Mouse (Mus musculus) embryonic facial prominence, embryonic 15.5 days (tissue): ENCODE results near the gene Actr5. TPM values are rescaled to one million over a fixed set of nuclear protein-coding genes. Genes with fewer than 3 reads are reported as not detected.
A peak's percentile ranks its signal among the peaks of the same experiment; 100 is the strongest.

Experiments
- ATAC-seq: fragments of 200-750 bp; cut with Nextera tagmentation; 2 replicates; pipeline ENCODE4 v1.8.0; 2017; ENCODE audit warnings: low read depth, moderate TSS enrichment; ENCODE audit not compliant: insufficient number of reproducible peaks, low FRiP score, low TSS enrichment
- H3K27ac ChIP-seq: fragments of 300-500 bp; sonication (generic); replicated peaks from 2 replicates; pipeline ENCODE4 v1.5.1; 2015; ENCODE audit warnings: mild to moderate bottlenecking, inconsistent platforms
- H3K27me3 ChIP-seq: fragments of 300-500 bp; sonication (generic); 2 replicates; pipeline ENCODE4 v1.6.1; 2015; ENCODE audit warnings: inconsistent platforms
- H3K36me3 ChIP-seq: fragments of 300-500 bp; sonication (generic); 2 replicates; pipeline ENCODE4 v1.6.1; 2015; ENCODE audit warnings: mild to moderate bottlenecking, inconsistent platforms
- H3K4me1 ChIP-seq: fragments of 300-500 bp; sonication (generic); 2 replicates; pipeline ENCODE4 v1.6.1; 2015; ENCODE audit warnings: inconsistent platforms
- H3K4me2 ChIP-seq: fragments of 300-500 bp; sonication (generic); replicated peaks from 2 replicates; pipeline ENCODE4 v1.6.1; 2015; ENCODE audit warnings: mild to moderate bottlenecking, inconsistent platforms
- H3K4me3 ChIP-seq: fragments of 300-500 bp; sonication (generic); replicated peaks from 2 replicates; pipeline ENCODE4 v1.5.1; 2015; ENCODE audit warnings: mild to moderate bottlenecking, inconsistent platforms
- H3K9ac ChIP-seq: fragments of 300-500 bp; sonication (generic); 2 replicates; pipeline ENCODE4 v1.6.1; 2015; ENCODE audit warnings: inconsistent platforms
- H3K9me3 ChIP-seq: fragments of 300-500 bp; sonication (generic); replicated peaks from 2 replicates; pipeline ENCODE4 v1.6.1; 2016; ENCODE audit warnings: inconsistent platforms
- WGBS: fragments of 180-500 bp; shearing (Covaris S2); methylation state at CpG from one replicate; pipeline ENCODE4 v1.1.7; 2015; 5-methylcytosine and 5-hydroxymethylcytosine counted together
- polyA plus RNA-seq: library from polyadenylated mRNA; unstranded; fragments of >200 nt; fragmentation: Nextera tagmentation; extraction: Ambion mirVana; gene quantifications from 2 replicates; pipeline ENCODE4 v1.2.1, GENCODE M21; 2015

Actr5 gene
- polyA plus RNA-seq, 1 experiment from 2014 or later, result 12.0 TPM

DNA sequence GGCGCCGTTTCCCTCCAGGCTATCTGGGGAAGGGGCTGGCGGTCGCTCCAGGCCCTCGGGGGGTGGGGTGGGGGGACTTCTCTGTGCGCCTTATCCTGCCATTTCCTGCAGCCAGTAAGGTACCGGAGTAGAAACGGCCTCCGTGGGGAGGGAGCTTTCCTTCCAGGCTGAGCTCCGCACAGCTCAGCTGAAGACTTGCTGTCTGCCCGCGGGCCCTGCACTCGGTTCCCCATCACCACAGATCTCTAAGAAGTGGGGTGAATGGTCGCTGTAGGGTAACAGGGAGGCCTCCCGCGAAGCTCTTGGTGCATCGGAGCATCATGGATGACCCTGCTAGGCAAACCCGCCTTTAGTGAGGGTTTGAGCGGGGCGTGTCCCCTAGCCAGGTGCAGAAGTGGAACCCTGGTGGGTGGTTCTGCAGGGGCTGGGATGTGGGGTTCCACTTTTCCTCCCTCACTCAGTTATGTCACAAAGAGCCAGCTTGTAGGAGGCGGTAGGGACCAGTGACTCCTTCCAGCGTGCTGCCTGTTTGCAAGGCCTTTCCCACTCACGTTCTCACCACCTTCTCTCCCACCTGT, 43.8 kb downstream of the Actr5 start:
- H3K36me3 ChIP-seq, result no peaks in the 10 kb centered on the region
- H3K27ac ChIP-seq, result no peak overlapping the region
- peaks cover 35% of the 10 kb centered on the region for H3K4me1 ChIP-seq
- ATAC-seq, result no peak
- WGBS, result 11% methylated on average over 23 of the region's 23 CpGs
- no peaks in the 10 kb centered on the region for H3K9me3 ChIP-seq
- H3K27me3 ChIP-seq, result peaks cover 58% of the 10 kb centered on the region
- peak overlapping the region; percentile 44 for H3K4me3 ChIP-seq
- 0 out of 2 replicates have a peak overlapping the region, but pooled peaks have one; percentile 1 for H3K9ac ChIP-seq
- peak overlapping the region; percentile 84 for H3K4me2 ChIP-seq

DNA sequence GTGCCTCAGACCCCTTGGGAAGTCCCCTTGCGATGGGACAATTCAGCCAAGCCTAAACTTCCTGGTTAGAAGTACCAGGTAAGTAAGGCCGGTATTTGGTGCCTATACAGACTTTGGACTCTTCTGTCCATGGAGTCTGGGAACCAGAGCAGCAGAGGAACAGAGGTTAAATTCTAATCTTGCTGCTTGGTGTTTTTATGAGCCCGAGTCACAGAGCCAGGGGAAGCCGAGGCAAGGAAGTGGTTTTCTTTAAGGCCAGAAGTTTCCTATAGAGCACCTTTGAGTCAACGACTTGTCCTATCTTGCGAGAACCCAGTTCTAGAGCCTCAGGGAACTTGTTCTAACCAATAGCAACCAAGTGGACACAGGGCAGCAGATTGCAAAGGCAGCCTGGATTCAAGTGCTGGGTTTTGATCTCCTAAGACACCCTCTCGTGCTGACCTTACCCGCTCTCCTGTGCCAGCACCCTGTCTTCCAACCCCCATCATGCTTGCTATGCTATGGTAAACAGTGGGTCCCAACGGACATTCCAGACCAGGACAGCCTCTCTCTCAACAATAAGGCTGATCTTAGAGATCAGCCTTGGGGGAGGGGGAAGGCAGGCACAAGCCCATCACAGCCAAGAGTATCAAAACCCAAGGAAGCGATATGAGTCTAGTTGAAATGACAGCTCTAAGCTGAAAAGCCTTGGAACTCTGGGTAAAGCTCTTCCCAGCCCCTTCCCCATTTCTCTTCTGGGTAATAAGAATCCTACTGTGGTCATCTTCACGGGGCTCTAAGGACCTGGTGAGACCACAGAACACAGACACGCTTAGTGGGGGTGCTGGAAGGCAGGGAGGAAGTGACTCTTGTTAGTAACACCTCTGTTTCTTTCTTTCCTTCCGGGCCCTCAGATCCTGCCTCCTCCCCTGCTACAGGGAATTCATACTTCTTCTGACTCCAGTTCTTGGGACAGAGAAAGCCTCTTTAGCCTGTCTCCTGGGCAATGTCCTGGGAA, 44.8 kb downstream of the Actr5 start:
- 0 out of 2 replicates have a peak overlapping the region, but pooled peaks have one; percentile 84 for H3K4me2 ChIP-seq

DNA sequence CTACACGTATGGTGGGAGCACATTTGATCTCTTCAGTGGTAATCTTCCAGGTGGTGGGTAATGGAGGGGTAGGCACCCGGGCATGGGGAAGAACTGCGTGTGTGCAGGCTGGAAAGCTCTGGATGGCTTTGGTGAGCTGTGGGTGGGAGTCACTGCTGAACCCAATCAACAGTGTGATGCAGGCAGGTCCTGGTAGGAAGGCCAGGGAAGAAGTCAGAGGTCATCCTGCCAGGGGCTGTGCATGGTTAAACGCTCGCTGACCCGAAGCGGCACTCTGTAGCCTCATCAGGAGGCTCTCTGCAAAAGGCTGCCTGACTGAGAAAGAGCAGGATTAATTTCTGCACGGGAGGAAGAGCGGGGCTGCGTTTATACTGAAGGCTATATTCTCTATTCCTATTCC, 45.9 kb downstream of the Actr5 start:
- no peak for ATAC-seq

More for the DNA sequence above, 44.8 kb downstream of the Actr5 start:
- Histone ChIP-seq H3K36me3 (no peaks in the 10 kb centered on the region), H3K4me1 (peaks cover 44% of the 10 kb centered on the region), H3K9ac (no peak overlapping the region), H3K9me3 (no peaks in the 10 kb centered on the region), H3K27ac (no peak overlapping the region), H3K27me3 (peaks cover 58% of the 10 kb centered on the region), H3K4me3 (no peak overlapping the region)
- WGBS, result 54% methylated on average over 13 of the region's 13 CpGs
- no peak for ATAC-seq

DNA sequence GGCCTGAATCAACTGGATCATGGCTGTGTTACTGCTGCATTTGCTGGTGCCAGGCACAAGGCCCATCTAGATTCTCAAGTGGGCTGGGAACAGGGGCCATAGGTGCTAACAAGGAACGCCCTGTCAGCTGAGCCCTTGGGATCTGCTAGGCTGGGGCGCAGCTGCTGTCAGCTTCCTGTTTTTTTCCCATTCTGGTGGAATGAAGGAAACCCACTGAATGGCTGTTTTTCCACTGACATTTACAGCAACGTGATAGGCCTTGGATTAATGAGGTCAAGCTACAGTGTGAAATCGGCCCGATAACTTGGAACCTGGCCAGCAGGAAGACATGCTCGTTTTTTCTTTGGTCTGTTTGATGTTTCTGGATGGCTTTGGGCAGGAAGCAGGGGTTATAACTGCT, 48.1 kb downstream of the Actr5 start:
- H3K27me3 ChIP-seq, result peaks cover 34% of the 10 kb centered on the region
- no peak overlapping the region for H3K9ac ChIP-seq
- no peak for ATAC-seq
- peaks cover 30% of the 10 kb centered on the region for H3K4me1 ChIP-seq
- no peaks in the 10 kb centered on the region for H3K9me3 ChIP-seq
- H3K27ac ChIP-seq, result no peak overlapping the region; the same call in 1 of the 2 replicates
- WGBS, result 18% methylated on average over 6 of the region's 6 CpGs
- no peaks in the 10 kb centered on the region for H3K36me3 ChIP-seq
- H3K4me3 ChIP-seq, result no peak overlapping the region
- H3K4me2 ChIP-seq, result no peak overlapping the region

More for the DNA sequence above, 45.9 kb downstream of the Actr5 start:
- 27% methylated on average over 10 of the region's 10 CpGs for WGBS
- peaks cover 57% of the 10 kb centered on the region for H3K27me3 ChIP-seq
- no peak overlapping the region for H3K4me2 ChIP-seq
- H3K9ac ChIP-seq, result no peak overlapping the region
- no peak overlapping the region for H3K27ac ChIP-seq
- H3K9me3 ChIP-seq, result no peaks in the 10 kb centered on the region
- no peak overlapping the region for H3K4me3 ChIP-seq
- H3K36me3 ChIP-seq, result no peaks in the 10 kb centered on the region
- peaks cover 44% of the 10 kb centered on the region for H3K4me1 ChIP-seq

DNA sequence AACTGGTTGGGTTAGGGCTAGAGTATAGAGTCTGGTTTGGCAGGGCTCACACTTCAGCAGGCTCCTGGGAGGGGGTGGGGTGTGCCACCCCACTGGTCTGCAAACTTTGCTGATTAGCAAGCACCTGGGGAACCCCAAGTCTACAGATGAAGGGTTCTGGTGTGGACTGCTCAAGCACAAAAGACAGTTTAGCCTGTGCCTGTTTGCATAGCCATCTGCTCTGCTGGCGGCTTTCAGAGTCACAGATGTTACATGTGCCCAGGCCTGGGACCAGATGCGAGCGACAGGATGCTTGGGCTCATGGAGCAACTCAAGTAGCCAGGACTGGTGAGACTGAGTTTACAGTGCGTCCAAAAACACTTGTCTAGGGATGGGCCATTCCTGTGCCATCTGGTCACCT, 48.8 kb downstream of the Actr5 start:
- no peak overlapping the region for H3K4me2 ChIP-seq
- ATAC-seq, result no peak
- H3K9ac ChIP-seq, result no peak overlapping the region
- peaks cover 24% of the 10 kb centered on the region for H3K4me1 ChIP-seq
- no peaks in the 10 kb centered on the region for H3K9me3 ChIP-seq
- H3K4me3 ChIP-seq, result no peak overlapping the region
- H3K27ac ChIP-seq, result no peak overlapping the region
- H3K36me3 ChIP-seq, result no peaks in the 10 kb centered on the region
- peaks cover 28% of the 10 kb centered on the region for H3K27me3 ChIP-seq
- 34% methylated on average over 4 of the region's 4 CpGs for WGBS

DNA sequence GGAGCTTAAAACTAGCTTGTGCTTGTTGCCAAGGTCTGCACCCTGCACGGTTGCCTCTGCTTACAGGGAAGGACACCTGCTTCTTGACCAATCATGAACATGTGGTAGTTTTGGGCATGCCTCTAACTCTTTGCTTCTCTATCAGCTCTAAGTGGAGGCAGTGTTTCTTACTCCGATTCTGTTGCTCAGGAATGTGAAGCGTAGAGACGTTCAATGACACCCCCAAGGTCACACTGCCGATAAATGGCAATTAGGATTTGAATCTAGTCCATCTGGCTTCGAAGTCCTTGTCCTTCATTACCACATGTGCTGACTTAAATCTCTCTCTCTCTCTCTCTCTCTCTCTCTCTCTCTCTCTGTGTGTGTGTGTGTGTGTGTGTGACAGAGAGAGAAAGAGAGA, 49.4 kb downstream of the Actr5 start:
- no peak overlapping the region for H3K4me2 ChIP-seq
- no peak for ATAC-seq
- WGBS, result 49% methylated on average over 6 of the region's 6 CpGs

DNA sequence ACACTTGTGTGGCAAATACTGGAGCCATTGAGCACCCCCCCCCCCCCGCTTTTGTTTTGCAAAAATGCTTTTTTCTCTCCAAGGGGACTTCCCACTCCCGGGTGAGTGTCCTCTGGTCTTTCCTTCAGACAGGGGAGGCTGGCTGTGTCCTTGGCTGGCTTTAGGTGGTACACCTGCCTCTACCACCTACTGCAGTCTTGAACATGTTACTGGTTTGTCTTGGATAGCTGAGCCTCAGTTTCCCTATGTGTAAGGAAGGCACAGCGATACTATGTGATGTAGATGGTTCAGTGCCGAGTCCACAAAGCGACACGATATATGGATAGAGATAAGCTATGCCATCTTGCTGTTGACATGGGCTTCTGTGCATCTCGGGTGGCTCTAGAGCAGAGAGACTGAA, 50.1 kb downstream of the Actr5 start:
- Histone ChIP-seq H3K27ac (no peak overlapping the region), H3K4me1 (peaks cover 19% of the 10 kb centered on the region), H3K4me3 (no peak overlapping the region), H3K27me3 (peaks cover 15% of the 10 kb centered on the region), H3K9me3 (no peaks in the 10 kb centered on the region), H3K36me3 (no peaks in the 10 kb centered on the region), H3K4me2 (no peak overlapping the region), H3K9ac (no peak overlapping the region)
- ATAC-seq, result no peak
- WGBS, result 83% methylated on average over 7 of the region's 7 CpGs

More for the DNA sequence above, 49.4 kb downstream of the Actr5 start:
- Histone ChIP-seq H3K9me3 (no peaks in the 10 kb centered on the region), H3K27me3 (peaks cover 21% of the 10 kb centered on the region), H3K9ac (no peak overlapping the region), H3K27ac (no peak overlapping the region), H3K36me3 (no peaks in the 10 kb centered on the region), H3K4me3 (no peak overlapping the region), H3K4me1 (peaks cover 19% of the 10 kb centered on the region)

DNA sequence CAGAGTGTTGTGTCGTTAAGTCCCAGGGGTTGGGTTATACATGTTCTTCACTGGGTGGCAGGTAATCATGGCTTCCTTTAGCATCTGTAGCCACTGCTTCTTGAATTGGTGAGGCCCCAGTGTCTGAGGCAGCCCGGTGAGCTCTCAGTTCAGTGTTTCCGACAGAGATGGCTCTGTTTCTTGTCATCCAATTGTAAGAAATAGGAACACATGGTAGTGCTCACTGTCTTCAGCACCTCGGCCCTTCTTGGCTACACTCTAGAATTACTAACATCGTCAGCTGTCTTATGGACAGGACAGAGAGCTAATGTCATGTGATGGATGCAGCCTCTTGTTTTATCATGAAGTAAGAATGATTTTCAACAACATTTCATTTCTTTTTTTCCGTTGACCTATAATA, 50.5 kb downstream of the Actr5 start:
- no peaks in the 10 kb centered on the region for H3K36me3 ChIP-seq
- H3K9me3 ChIP-seq, result no peaks in the 10 kb centered on the region
- no peak overlapping the region for H3K9ac ChIP-seq
- H3K4me1 ChIP-seq, result peaks cover 19% of the 10 kb centered on the region
- ATAC-seq, result no peak
- peaks cover 11% of the 10 kb centered on the region for H3K27me3 ChIP-seq
- no peak overlapping the region for H3K4me3 ChIP-seq
- WGBS, result 64% methylated on average over 6 of the region's 6 CpGs
- no peak overlapping the region for H3K4me2 ChIP-seq
- no peak overlapping the region for H3K27ac ChIP-seq

DNA sequence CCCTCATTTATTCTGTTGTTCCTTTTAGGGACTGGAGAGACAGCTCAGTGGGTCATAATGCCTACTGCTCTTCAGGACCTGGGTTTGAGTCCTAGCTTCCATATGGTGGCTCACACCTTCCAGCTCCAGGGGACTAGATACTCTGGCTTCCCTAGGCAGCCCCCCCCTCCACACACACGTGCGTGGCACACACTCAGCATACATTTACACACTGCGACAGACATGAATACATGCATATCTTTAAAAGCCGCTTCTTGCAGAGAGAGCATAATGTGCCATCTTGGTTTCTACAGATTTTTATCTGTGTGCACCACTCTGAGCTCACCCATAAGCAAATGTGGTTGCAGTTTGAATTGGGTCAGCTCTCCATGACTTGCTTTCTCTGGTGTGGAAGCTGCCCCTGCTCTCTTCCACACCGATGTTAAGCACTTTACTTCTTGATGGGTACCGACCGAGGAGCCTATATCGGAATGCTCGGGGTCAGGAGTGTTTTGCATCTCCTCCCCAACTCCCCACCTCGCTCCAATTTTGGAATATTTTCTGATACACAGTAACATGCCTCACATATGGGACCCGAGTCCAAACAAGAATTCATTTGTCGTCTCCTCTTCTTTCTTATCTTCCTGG, 51.3 kb downstream of the Actr5 start:
- WGBS, result 88% methylated on average over 12 of the region's 12 CpGs
- Histone ChIP-seq H3K4me2 (no peak overlapping the region), H3K27me3 (0 out of 2 replicates have a peak, but pooled peaks cover 4% of the 10 kb centered on the region), H3K9ac (no peak overlapping the region), H3K27ac (no peak overlapping the region), H3K9me3 (no peaks in the 10 kb centered on the region), H3K4me3 (no peak overlapping the region), H3K4me1 (peaks cover 19% of the 10 kb centered on the region), H3K36me3 (no peaks in the 10 kb centered on the region)
- no peak for ATAC-seq

DNA sequence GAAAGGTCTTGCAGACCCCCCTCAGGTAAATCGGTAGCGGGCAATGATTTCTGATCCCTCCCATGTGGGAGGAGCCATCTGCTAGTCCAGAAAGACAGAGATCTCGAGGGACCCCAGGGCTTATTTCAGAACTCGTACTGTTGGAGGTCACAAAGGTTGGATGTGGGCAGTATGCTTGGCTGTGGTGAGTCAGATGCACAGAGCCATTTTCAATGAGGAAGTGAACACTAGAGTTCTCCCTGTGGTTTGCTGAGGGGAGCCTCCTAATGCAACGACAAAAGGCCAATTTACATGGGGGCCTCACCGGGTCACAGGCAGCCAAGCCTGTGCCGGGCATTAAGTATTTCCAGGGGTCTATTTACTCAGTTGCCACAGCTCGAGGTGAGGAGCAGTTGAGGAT, 53.3 kb downstream of the Actr5 start:
- Histone ChIP-seq H3K27me3 (no peaks in the 10 kb centered on the region), H3K4me3 (no peak overlapping the region), H3K9ac (no peak overlapping the region), H3K27ac (no peak overlapping the region), H3K36me3 (no peaks in the 10 kb centered on the region), H3K4me2 (no peak overlapping the region), H3K4me1 (peaks cover 15% of the 10 kb centered on the region), H3K9me3 (no peaks in the 10 kb centered on the region)
- WGBS, result 60% methylated on average over 8 of the region's 8 CpGs
- ATAC-seq, result no peak

DNA sequence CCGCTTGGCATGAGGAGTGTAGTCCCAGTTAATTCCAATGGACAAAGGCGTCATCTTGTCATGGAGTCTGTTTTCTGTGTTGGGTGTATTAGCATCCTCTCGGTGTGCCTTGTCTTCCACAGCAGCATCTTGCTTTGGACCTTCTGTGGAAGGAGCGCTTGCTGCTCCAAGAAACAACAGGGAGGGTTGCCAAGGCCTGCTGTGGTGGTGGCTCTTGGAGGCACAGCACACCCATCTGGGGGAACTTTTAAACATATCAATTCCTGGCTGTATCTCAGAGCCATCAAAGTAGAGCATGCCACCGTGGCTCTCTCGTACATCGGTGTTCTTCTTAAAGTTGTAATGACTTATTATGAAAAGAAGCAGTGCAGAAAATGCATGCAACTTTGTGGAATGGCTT, 54.4 kb downstream of the Actr5 start:
- Histone ChIP-seq H3K9me3 (no peaks in the 10 kb centered on the region), H3K4me3 (no peak overlapping the region), H3K9ac (no peak overlapping the region), H3K27me3 (no peaks in the 10 kb centered on the region), H3K36me3 (no peaks in the 10 kb centered on the region), H3K4me1 (peaks cover 4% of the 10 kb centered on the region; the same call in 1 of the 2 replicates), H3K4me2 (no peak overlapping the region), H3K27ac (no peak overlapping the region)
- ATAC-seq, result no peak
- 94% methylated on average over 7 of the region's 7 CpGs for WGBS
